Mouse (Mus musculus) right cerebral cortex, postnatal 36 days (tissue): Measurements from ENCODE around the gene Irgm2.
"Not testable (repeated sequence)": the region's sequence is repeated elsewhere in the genome, so short reads cannot be mapped to it uniquely, and the experiment has no call there.

Experiments used
- DNase-seq, 2 experiments: peaks; one replicate each; pipeline ENCODE4 v3.0.0; 2022; ENCODE audit warnings: low spot score in 2 of 2, mixed read lengths in 1 of 2

Irgm2 gene

GRCm38 (mm10) chr11:58213673-58214342 is 14.4 kb downstream of the Irgm2 start:
- DNase-seq = no peak

- peak in 1 of 2 experiments; percentile 25 for DNase-seq
These were observed 15.1 kb downstream of the Irgm2 start for GRCm38 (mm10) chr11:58214391-58215048.

- not testable (repeated sequence) for DNase-seq
These were observed 15.6 kb downstream of the Irgm2 start for GRCm38 (mm10) chr11:58215049-58215430.

- no peak for DNase-seq
These were observed 16.4 kb downstream of the Irgm2 start for GRCm38 (mm10) chr11:58215814-58216213.

GRCm38 (mm10) chr11:58216823-58217222 is 17.4 kb downstream of the Irgm2 start:
- DNase-seq = no peak

- no peak for DNase-seq
These were observed 24.3 kb downstream of the Irgm2 start for GRCm38 (mm10) chr11:58223751-58224150.

GRCm38 (mm10) chr11:58224313-58224712 is 24.9 kb downstream of the Irgm2 start:
- no peak for DNase-seq

- DNase-seq = not testable (repeated sequence)
These were observed 25.5 kb downstream of the Irgm2 start for GRCm38 (mm10) chr11:58224872-58225271.

GRCm38 (mm10) chr11:58225655-58226054 is 26.2 kb downstream of the Irgm2 start:
- DNase-seq = peak; percentile 12 to 32

- no peak for DNase-seq
These were observed 27.0 kb downstream of the Irgm2 start for GRCm38 (mm10) chr11:58226425-58226824.

GRCm38 (mm10) chr11:58228021-58228420 is 28.6 kb downstream of the Irgm2 start:
- DNase-seq = not testable (repeated sequence)

GRCm38 (mm10) chr11:58230396-58230910 is 31.0 kb downstream of the Irgm2 start:
- no peak for DNase-seq

GRCm38 (mm10) chr11:58231156-58231555 is 31.7 kb downstream of the Irgm2 start:
- DNase-seq = no peak

- DNase-seq = not testable (repeated sequence)
These were observed 35.1 kb downstream of the Irgm2 start for GRCm38 (mm10) chr11:58234551-58234950.

- DNase-seq = no peak
These were observed 35.7 kb downstream of the Irgm2 start for GRCm38 (mm10) chr11:58235152-58235551.

GRCm38 (mm10) chr11:58238840-58239791 is 39.7 kb downstream of the Irgm2 start:
- no peak for DNase-seq

- no peak for DNase-seq
These were observed 47.9 kb downstream of the Irgm2 start for GRCm38 (mm10) chr11:58247294-58247693.

- no peak for DNase-seq
These were observed 50.0 kb downstream of the Irgm2 start for GRCm38 (mm10) chr11:58249203-58249981.

GRCm38 (mm10) chr11:58250550-58250949 is 51.1 kb downstream of the Irgm2 start:
- DNase-seq = no peak

GRCm38 (mm10) chr11:58254411-58254810 is 55.0 kb downstream of the Irgm2 start:
- DNase-seq = peak; percentile 4 to 14

GRCm38 (mm10) chr11:58257816-58258215 is 58.4 kb downstream of the Irgm2 start:
- DNase-seq = no peak
